Mouse (Mus musculus): ENCODE data around the gene Syt17.

GRCm38 (mm10) chr7:118443371-118443770 lies 4.7 kb downstream of the Syt17 start:
- TF ChIP-seq TAL1 (conservative IDR thresholded peaks at IDR 0.05; ENCODE audit: low read depth, low read length) (no peak), CTCF (IDR thresholded peaks at IDR 0.05; ENCODE audit: low read depth, low read length) (no peak), POLR2AphosphoS5 (IDR thresholded peaks at IDR 0.05; ENCODE audit: insufficient replicate concordance, low read depth, low read length) (no peak)

Data from G1E (cell line).